Mouse (Mus musculus) hindbrain, embryonic 11.5 days (tissue): ENCODE results near the gene Topors. TPM values are rescaled to one million over a fixed set of nuclear protein-coding genes. Genes with fewer than 3 reads are reported as not detected.
A peak's percentile ranks its signal among the peaks of the same experiment; 100 is the strongest.

Source experiments
- ATAC-seq: fragments of 200-750 bp; cut with Nextera tagmentation; 2 replicates; pipeline ENCODE4 v1.8.0; 2017; ENCODE audit warnings: mild to moderate bottlenecking, moderate TSS enrichment, moderate library complexity; ENCODE audit not compliant: low FRiP score
- DNase-seq: peaks from one replicate; pipeline ENCODE4 v3.0.0-alpha.2; 2015; ENCODE audit warnings: low spot score
- H3K27ac ChIP-seq: fragments of 300-500 bp; sonication (generic); 2 replicates; pipeline ENCODE4 v1.5.1; 2014; ENCODE audit warnings: mild to moderate bottlenecking, low read depth, low read length
- H3K27me3 ChIP-seq: fragments of 300-500 bp; sonication (generic); 2 replicates; pipeline ENCODE4 v1.6.1; 2014; ENCODE audit warnings: mild to moderate bottlenecking, low read length, moderate library complexity, mixed read lengths; ENCODE audit not compliant: control insufficient read depth, insufficient read depth
- H3K36me3 ChIP-seq: fragments of 300-500 bp; sonication (generic); 2 replicates; pipeline ENCODE4 v1.6.1; 2014; ENCODE audit warnings: mild to moderate bottlenecking, low read length, moderate library complexity, mixed read lengths; ENCODE audit not compliant: control insufficient read depth, insufficient read depth
- H3K4me1 ChIP-seq: fragments of 300-500 bp; sonication (generic); replicated peaks from 2 replicates; pipeline ENCODE4 v1.6.1; 2014; ENCODE audit warnings: low read length, mixed read lengths; ENCODE audit not compliant: control insufficient read depth, insufficient read depth
- H3K4me2 ChIP-seq: fragments of 300-500 bp; sonication (generic); replicated peaks from 2 replicates; pipeline ENCODE4 v1.6.1; 2014; ENCODE audit warnings: mild to moderate bottlenecking, low read depth, low read length
- H3K4me3 ChIP-seq: fragments of 300-500 bp; sonication (generic); 2 replicates; pipeline ENCODE4 v1.5.1; 2014; ENCODE audit warnings: low read depth, low read length
- H3K9ac ChIP-seq: fragments of 300-500 bp; sonication (generic); 2 replicates; pipeline ENCODE4 v1.6.1; 2014; ENCODE audit warnings: low read depth, low read length
- H3K9me3 ChIP-seq: fragments of 300-500 bp; sonication (generic); 2 replicates; pipeline ENCODE4 v1.6.1; 2016; ENCODE audit warnings: low read length; ENCODE audit not compliant: control insufficient read depth
- WGBS: fragments of 180-500 bp; shearing (Covaris S2); extraction: QIAGEN DNeasy Blood & Tissue Kit; methylation state at CpG from one replicate; pipeline ENCODE4 v1.1.7; 2014; 5-methylcytosine and 5-hydroxymethylcytosine counted together
- polyA plus RNA-seq: library from polyadenylated mRNA; unstranded; fragments of >200 nt; fragmentation: Nextera tagmentation; extraction: Ambion mirVana; gene quantifications from 2 replicates; pipeline ENCODE4 v1.2.1, GENCODE M21; 2014

Topors gene
- polyA plus RNA-seq, 1 experiment from 2014 or later, result 49.9 TPM

DNA sequence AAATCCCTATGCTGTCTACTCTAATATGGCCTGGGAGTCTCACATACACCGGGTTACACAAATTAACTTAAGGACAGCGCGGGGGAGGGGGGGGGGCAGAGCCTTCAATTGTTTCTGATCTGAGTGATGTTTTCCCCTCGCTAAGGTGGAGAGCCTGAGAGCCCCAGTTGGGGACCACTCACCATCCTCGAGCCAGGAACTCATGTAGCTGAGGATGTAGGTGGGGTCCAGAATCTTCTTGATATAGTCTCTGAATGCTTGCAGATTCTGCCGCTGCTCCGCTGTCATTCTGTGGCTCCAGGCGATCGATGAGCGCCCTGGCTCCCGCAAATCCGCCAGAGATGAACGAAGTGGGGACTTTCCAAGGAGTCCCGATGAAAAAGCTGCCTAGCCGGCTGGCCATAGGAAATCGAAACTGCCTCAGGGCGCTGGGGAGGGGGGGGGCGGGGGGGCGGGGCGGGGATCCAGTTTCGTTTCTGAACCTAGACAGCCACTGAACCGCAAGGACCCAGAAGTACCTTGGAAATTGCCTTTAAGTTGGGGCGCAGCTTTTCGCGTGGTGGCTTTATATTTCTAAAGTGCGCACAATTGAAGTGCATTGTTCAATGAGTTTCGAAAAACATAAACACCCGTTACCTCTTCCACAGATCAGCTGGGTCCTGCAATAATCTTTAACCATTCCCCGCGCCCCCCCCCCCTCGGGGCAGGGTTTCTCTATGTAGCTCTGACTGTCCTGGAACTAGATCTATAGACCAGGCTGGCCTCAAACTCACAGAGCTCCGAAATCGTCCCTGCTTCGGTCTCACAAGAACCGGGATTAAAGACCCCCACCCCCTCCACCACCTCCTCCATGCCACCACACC, 30.0 kb downstream of the Topors start, which contains the start of gene Ddx58:
Ddx58 (minus strand) TSS at position 420 of the 863 bp plus-strand sequence.
- H3K4me1 ChIP-seq, result no peaks in the 10 kb centered on the region
- no peaks in the 10 kb centered on the region for H3K9me3 ChIP-seq
- peak within 1 kb of the TSS; percentile 47; the same call in 1 of the 2 replicates for H3K9ac ChIP-seq
- ATAC-seq (peak; percentile 69), DNase-seq (peak; percentile 56)
- H3K27ac ChIP-seq, result no peak within 1 kb of the TSS
- 5% methylated on average over 35 of the region's 35 CpGs for WGBS
- H3K27me3 ChIP-seq, result no peaks in the 10 kb centered on the region
- no peaks in the 10 kb centered on the region for H3K36me3 ChIP-seq
- peak within 1 kb of the TSS; percentile 78 for H3K4me2 ChIP-seq
- H3K4me3 ChIP-seq, result peak within 1 kb of the TSS; percentile 46

DNA sequence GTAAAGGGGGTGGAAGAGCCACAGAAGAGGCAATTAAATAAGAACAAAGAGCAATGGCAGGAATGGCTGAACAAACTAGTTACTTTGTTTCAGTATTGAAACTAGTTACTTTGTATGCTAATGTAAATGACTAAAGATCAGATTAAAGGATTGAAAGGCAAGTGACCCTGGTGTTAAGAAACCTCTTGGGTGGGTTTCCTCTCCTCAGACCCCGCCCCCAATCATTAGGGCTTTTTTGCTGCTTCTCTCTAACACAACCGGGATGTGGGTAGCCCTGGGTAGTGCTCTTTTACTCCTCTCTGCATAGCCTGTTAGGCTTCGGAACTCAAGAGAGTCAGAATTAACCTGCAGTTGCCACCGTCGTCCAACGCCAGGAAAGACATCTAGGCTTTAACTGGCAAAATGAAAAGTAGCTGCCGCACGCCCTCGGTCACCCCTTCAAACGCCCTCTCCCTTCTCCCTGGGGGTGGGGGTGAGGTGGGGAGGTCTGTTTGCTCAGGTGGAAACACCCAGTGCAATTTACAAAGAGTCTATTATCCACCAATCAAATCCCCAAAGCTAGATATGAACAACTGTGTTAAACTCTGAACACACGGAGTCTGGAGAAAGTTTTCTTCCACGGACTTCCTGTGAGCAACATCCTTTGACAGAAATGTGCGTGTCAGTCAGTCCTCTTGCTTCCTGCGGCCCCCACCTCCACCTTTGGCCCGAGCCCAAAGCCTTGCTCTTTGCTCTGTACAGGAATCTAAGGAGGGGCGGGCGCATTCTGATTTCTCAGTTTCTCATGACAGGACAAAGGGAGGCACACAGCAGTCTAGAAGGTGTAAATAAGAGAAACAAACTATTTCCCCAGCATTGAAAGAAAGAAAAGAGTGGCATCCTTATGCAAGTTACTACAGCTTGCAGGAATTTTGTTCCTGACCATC, 30.9 kb downstream of the Topors start:
- no peaks in the 10 kb centered on the region for H3K27me3 ChIP-seq
- H3K27ac ChIP-seq, result no peak overlapping the region
- ATAC-seq, result peak; percentile 65; the same call in 1 of the 2 replicates
- H3K9me3 ChIP-seq, result no peaks in the 10 kb centered on the region
- H3K9ac ChIP-seq, result peak overlapping the region; percentile 1; the same call in 1 of the 2 replicates
- H3K4me2 ChIP-seq, result peak overlapping the region; percentile 78
- 2% methylated on average over 17 of the region's 17 CpGs for WGBS
- no peaks in the 10 kb centered on the region for H3K4me1 ChIP-seq
- peak overlapping the region; percentile 46 for H3K4me3 ChIP-seq
- peak; percentile 37 for DNase-seq
- no peaks in the 10 kb centered on the region for H3K36me3 ChIP-seq

DNA sequence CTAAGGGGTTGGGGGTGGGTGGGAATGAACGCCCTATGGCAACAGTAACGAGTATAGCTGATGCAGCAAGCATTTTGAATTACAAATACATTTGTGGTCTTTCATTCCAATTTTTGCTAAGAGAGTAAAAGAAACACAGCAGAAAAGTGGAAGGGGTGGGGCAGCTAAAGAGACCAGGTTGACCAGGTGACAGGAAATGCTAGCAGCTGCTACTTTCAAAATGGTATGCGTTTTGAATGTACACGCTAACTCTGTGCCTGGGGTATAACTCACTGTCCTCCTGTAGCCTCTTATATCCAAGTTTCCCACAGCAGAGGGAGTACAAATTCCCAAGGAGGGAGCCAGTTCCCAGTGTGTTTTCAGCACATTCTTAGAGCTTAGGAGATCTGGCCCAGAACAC, 32.8 kb downstream of the Topors start:
- no peak overlapping the region for H3K4me2 ChIP-seq
- H3K27me3 ChIP-seq, result no peaks in the 10 kb centered on the region
- no peaks in the 10 kb centered on the region for H3K4me1 ChIP-seq
- no peaks in the 10 kb centered on the region for H3K9me3 ChIP-seq
- H3K4me3 ChIP-seq, result no peak overlapping the region
- no peak for ATAC-seq
- no peak overlapping the region for H3K9ac ChIP-seq
- no peaks in the 10 kb centered on the region for H3K36me3 ChIP-seq
- no peak overlapping the region for H3K27ac ChIP-seq
- WGBS, result 89% methylated on average over 4 of the region's 4 CpGs
- DNase-seq, result no peak

DNA sequence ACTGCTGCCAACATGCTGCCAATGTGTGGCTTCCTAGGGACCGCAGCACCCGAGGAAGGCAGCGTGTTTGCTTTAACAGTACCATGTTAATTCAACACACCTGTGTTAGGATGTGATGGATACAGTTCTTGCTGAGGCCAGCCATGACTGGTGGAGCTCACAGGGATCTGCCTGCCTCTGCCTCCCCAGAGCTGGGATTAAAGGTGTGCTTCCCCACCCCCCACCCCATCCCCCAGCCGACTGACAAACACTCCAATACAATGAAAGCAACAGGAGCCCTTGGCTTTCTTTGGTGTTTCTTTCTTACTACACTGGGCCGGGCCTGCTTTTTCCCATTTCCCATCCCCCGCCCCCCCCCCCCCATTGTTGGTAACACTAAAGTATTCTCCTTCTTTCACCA, 35.4 kb downstream of the Topors start:
- no peak overlapping the region for H3K27ac ChIP-seq
- no peak overlapping the region for H3K9ac ChIP-seq
- DNase-seq (no peak), ATAC-seq (no peak)
- H3K27me3 ChIP-seq, result no peaks in the 10 kb centered on the region
- H3K4me1 ChIP-seq, result no peaks in the 10 kb centered on the region
- no peak overlapping the region for H3K4me3 ChIP-seq
- H3K9me3 ChIP-seq, result no peaks in the 10 kb centered on the region
- H3K4me2 ChIP-seq, result no peak overlapping the region
- WGBS, result 84% methylated on average over 6 of the region's 6 CpGs
- H3K36me3 ChIP-seq, result no peaks in the 10 kb centered on the region

DNA sequence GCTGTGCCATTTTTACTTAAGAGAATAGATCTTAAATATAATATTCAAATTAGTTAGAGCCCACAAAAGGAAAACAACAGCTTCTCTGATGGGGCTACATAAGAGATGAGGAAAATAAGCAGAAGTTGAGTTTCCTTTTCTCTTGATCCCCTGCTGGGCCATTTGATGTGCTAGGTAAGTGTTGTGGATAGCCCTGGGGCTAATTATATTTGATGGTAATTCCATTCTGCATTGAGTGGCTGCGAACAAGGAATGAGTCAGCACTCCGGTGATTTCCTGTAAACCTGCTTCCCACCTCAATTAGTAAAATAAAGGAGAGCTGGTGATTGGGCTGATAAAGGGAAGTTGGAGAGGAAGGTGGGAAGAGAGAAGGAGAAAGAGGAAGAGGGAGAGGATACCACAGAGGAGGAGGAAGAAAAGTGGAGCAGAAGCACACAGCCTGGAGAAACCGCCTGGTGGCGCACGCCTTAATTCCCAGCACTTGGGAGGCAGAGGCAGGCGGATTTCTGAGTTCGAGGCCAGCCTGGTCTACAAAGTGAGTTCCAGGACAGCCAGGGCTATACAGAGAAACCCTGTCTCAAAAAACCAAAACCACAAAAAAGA, 36.5 kb downstream of the Topors start:
- Histone ChIP-seq H3K4me1 (no peaks in the 10 kb centered on the region), H3K27me3 (no peaks in the 10 kb centered on the region), H3K27ac (no peak overlapping the region), H3K9ac (no peak overlapping the region), H3K36me3 (no peaks in the 10 kb centered on the region), H3K4me3 (no peak overlapping the region), H3K9me3 (no peaks in the 10 kb centered on the region), H3K4me2 (no peak overlapping the region)
- ATAC-seq (no peak), DNase-seq (no peak)
- 93% methylated on average over 7 of the region's 7 CpGs for WGBS

DNA sequence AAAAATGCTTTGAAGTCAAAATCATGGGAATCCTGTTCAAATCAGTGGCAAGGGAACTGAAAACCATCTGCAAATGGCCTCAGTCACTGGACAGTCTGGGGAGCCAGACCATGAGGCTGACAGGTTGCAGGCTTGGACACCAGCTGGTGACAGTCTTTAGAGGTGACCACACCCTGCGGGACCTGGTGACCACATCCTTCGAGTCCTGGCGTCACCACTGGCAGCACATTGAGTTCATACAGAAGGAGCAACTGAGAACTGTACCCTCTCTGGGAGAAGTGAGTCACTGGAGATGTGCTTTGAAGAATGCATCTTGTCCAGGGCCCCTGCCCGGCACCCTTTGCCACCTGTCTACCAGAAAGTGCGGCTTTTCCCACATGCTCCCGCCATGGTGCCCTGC, 39.9 kb downstream of the Topors start:
- H3K36me3 ChIP-seq, result no peaks in the 10 kb centered on the region
- H3K9me3 ChIP-seq, result no peaks in the 10 kb centered on the region
- DNase-seq (no peak), ATAC-seq (no peak)
- H3K27ac ChIP-seq, result no peak overlapping the region
- H3K4me1 ChIP-seq, result no peaks in the 10 kb centered on the region
- no peak overlapping the region for H3K4me3 ChIP-seq
- no peak overlapping the region for H3K9ac ChIP-seq
- no peaks in the 10 kb centered on the region for H3K27me3 ChIP-seq
- H3K4me2 ChIP-seq, result no peak overlapping the region
- WGBS, result 91% methylated on average over 6 of the region's 6 CpGs

DNA sequence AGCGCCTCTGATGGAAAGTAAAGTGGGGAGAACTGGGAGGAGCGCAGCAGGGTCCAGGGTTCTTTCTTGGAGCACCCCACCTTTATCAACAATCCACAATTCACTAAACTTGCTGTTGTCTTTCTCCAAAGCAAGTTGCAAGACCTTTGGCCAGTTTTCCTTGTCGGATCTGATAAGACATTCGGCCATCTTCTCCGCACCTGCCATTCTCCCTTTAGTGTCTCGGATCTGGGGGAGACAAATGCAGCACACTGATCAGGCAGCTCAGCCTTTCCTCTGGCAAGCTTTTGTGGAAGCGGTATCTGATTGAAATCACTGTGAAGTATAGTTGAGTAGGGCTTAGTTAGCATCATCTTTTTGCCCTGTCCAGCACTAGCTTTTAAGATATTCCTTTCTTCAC, 41.8 kb downstream of the Topors start:
- ATAC-seq (no peak), DNase-seq (no peak)
- no peaks in the 10 kb centered on the region for H3K9me3 ChIP-seq
- no peaks in the 10 kb centered on the region for H3K27me3 ChIP-seq
- 93% methylated on average over 7 of the region's 7 CpGs for WGBS
- H3K9ac ChIP-seq, result no peak overlapping the region
- H3K4me2 ChIP-seq, result no peak overlapping the region
- no peak overlapping the region for H3K4me3 ChIP-seq
- H3K27ac ChIP-seq, result no peak overlapping the region
- no peaks in the 10 kb centered on the region for H3K36me3 ChIP-seq
- no peaks in the 10 kb centered on the region for H3K4me1 ChIP-seq

DNA sequence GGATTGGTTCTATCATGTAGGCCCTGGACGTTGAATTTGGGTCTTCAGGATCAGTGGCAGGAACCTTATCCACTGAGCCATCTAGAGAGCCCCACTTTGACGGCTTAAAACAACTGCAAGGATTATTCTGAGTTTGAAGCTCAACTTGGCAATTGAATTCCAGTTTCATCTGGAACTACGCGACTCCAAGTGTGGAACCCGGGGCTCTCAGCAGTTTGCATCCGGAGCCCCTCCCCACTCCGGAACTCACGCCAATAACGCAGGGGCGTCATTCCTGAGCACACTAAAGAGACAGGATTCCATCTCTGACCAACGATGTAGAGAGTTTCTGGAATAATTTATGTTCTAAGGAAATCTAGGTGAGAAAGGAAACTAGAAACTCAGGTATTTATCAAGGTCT, 42.5 kb downstream of the Topors start:
- no peak overlapping the region for H3K9ac ChIP-seq
- no peaks in the 10 kb centered on the region for H3K36me3 ChIP-seq
- no peaks in the 10 kb centered on the region for H3K27me3 ChIP-seq
- no peak overlapping the region for H3K4me3 ChIP-seq
- no peak for DNase-seq
- H3K4me2 ChIP-seq, result no peak overlapping the region
- no peak overlapping the region for H3K27ac ChIP-seq
- WGBS, result 89% methylated on average over 11 of the region's 11 CpGs
- H3K9me3 ChIP-seq, result no peaks in the 10 kb centered on the region
- no peak for ATAC-seq
- no peaks in the 10 kb centered on the region for H3K4me1 ChIP-seq
